Mouse (Mus musculus): ENCODE data around the gene Ptges2. TPM values are rescaled to one million over a fixed set of nuclear protein-coding genes. Genes with fewer than 3 reads are reported as not detected.
A peak's percentile ranks its signal among the peaks of the same experiment; 100 is the strongest.

Ptges2 gene
- total RNA-seq, 4 experiments from 2014 or later = 42.2 to 52.5 (median 51.1) TPM

DNA sequence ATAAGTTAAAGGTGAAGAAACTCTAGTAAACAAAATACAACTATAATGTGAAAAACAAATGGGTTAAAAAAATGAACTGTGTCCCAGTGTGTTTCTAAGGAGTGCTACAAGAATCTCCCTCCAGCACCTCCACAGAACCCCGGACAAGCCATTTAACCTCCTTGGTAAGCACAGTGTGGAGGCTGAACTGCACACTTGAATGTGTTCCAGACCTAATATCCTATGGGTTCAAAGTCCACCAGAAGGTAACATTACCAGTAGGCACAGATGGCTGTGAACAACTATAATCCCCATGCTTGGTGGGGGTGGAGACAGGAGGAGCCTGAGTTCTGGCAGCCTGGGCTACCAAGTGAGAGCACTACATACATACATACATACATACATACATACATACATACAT lies 44.9 kb downstream of the Ptges2 start:
- no peak for DNase-seq

DNA sequence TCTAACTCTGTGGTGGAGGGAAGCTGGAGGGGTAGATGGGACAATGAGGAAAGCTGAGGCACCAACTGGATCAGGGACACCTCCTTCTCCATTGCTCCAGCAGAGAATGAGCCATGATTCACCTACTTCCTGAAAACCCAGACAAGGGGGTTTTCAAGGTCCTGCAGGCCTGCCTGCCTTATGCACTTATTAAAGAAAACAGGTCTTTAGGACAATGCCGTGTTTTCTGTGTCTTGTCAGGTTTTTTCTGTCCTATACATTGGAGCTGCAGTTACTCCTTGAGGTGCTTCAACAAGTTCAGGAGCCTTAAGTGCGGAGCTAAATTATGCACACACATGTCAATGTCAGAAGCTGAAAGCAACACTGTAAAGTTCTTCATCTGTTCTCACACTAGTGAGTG lies 45.9 kb downstream of the Ptges2 start:
- no peak for DNase-seq

DNA sequence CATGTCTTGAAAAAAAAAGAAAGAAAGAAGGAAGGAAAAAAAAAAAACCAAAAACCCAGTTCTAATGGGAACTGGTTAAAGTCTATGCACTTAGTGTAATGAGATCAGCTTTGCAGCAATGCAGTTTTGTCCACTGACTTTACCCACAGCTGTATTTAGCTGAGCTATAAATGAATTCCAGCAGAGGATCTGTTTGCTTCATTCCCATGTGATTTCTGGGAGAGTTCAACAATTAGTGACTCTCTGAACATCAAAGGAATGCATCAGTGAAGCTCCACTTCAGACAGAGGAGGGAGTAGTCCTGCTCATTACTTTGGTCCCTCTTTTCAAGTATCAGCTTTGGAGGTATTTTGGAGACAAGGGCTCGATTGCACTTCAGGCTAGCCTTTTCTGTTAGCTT lies 49.8 kb downstream of the Ptges2 start:
- DNase-seq = no peak

DNA sequence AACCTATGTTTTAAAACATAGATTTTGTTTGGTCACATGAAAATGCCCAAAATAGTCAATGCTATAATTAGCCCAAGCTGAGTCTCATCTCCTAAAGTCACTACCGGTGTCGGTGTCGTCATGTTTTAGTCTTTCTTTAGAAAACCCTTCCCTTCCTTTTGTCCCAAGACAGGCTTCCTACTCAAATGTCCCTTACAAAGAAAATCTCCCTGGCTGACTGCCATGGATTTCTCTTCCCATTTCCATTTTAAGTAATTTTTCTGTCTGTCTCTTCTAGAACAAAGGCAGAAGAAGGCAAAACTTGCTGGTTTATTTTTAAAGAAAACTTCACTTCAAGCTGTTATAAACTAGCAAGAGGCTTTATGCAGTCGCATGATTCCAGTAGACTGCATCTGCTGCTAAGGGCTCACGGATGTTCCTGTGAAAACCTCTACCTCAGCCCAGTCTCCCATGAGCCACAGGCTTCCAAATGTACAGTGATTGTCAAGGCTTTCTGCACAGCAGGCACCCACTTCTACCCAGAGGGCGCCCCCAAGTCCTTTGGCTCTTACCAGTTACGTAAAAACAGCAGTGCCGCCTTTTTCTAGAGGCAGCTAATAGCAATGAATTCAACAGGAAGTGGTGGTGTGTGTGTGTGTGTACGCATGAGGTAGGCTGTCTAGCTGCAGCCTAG lies 51.7 kb downstream of the Ptges2 start:
- DNase-seq = no peak

DNA sequence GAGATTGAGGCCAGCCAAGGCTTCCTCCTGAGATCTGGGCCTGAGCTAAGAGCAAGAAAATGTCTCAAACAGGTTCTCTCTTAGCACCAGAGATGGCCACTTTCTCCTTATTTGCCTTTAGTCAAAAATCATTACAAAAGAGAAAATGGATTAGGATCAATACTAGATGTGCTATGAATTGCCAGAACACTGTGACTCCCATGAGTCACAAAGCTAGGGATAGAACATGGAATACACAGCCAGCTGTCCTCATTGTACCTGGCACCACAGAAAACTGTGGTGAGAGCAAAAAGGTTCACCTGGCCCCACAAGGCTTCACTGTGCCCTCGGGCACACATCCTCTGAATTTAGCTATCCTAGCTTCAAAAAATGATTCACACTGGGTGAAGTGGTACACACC lies 52.8 kb downstream of the Ptges2 start:
- no peak for DNase-seq

DNA sequence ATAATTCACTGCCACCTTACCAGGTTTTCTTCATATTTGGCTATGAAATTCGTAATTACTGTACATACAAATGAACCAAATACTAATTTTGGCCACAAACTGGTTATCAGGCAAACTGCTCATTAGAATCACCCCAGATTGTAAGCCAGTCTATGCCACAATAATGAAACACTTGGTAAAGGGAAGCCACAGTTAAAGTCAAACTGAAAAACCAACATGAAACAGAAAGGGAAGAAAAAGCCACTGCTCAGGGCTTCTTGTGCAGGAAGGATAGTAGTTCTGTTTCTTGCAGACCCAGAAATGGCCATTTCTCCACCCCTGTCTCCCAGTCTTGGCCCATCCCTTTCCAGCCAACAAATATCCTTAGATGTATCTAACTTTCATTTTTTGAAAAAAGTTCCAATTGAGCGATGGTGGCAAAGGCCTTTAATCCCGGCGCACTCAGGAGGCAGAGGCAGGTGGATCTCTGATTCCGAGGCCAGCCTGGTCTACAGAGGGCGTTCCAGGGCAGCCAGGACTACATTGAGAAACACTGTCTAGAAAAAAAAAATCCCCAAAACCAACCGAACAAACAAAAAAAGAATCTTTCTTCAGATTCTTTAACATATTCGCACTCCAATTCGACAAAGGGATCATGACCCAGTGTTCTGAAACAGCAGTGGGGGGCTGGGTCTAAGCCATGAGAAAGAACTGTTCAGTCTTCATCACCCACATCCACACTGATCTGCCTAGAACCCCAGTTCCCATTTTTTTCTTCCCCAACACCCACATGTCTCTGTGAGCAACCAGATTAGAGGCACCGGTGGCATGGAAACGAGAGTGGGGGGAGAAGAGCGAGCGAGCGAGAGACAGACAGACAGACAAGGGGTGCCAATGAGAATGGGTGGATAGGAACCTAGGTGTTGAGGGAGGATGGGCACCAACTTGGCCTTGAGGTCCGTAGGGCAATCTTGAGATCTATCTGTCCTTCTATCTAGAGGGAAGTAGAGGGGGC lies 54.4 kb downstream of the Ptges2 start, which contains the start of gene Naif1:
Naif1 (plus strand) TSS at position 697 of the 994 bp plus-strand sequence.
- no peak for DNase-seq

DNA sequence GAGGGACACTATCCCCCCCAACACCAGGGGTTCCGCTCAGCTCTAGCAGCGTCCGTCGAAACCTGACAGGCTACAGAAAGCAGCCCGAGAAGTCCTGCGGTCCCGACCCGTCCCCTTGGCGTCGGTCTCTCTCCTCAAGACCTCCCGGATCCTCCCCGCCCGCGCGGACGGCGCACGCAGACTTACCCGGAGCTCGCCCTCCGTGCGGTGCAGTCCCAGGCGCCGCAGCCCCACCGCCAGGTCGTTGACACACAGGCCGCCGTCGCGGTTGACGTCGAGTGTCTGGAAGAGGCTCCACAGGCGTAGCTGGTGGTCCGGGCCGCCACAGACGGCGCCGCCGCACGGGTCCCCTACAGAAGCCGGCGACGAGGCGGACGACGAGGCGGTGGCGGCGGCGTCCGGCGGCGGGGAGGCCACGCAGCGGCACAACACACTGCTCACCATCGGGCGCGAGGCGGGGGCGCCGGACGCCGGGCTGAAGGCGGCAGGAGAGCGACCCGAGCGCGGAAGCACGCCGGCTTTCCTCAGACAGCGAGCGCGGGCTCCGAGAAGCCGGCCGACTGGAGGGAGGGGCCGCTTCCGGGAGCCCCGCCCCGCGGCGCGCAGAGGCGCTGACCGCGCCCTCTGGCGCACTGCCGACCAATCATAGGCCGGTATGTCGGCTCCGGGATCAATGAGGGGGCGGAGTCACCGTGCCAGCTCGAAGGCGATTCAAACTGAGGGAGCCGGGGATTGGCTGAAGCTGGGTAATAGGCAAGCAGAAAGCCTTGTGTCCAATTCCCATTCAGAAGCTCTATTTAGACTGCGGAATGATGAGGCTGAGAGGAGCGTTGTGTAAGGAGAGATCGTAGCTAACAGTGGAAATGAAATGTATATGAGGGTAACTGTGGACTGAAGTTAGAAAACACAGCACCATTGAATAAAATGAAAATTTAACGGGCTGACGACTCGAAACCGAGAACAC lies 55.5 kb downstream of the Ptges2 start, which contains the start of gene Slc25a25:
Slc25a25 (minus strand) TSS at position 565 of the 964 bp plus-strand sequence.
- DNase-seq = peak; percentile 96

DNA sequence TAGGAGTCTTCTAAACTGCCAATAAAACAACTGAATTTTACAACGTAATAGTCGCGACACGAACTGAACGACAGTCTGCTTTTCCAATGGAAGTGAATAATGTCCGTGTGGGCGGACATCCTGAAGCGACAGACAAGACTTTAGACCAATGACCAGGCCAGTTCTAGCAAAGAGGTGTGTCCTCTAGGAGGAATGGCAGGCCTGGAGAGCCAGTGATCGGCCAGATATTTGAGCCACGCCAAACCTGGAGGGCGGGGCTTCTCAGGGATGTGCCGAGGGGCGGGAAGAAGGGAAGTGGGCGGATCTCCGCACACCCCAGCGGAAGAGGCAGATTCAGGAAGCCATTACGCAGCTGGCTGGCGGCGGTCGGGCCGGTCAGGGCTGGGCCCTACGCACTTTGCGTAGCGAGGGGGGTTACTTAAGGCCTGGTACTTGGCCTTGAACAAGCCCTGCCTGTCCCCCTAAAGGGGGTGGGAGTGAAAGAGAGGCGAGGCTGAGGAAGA lies 56.2 kb downstream of the Ptges2 start:
- peak; percentile 99 for DNase-seq

DNA sequence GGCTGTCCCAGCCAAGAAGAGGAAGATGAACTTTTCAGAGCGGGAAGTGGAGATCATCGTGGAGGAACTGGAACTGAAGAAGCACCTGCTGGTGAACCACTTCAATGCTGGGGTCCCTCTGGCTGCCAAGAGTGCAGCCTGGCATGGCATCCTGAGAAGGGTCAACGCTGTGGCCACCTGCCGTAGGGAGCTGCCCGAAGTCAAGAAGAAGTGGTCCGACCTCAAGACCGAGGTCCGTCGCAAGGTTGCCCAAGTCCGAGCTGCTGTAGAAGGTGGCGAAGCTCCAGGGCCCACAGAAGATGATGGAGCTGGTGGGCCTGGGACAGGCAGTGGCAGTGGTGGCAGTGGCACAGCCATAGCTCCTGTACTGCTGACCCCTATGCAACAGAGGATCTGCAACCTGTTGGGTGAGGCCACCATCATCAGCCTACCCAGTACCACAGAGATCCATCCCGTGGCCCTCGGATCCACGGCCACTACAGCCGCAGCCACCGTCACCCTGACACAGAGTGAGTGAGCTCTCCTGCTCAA lies 56.8 kb downstream of the Ptges2 start:
- peak; percentile 66 for DNase-seq

DNA sequence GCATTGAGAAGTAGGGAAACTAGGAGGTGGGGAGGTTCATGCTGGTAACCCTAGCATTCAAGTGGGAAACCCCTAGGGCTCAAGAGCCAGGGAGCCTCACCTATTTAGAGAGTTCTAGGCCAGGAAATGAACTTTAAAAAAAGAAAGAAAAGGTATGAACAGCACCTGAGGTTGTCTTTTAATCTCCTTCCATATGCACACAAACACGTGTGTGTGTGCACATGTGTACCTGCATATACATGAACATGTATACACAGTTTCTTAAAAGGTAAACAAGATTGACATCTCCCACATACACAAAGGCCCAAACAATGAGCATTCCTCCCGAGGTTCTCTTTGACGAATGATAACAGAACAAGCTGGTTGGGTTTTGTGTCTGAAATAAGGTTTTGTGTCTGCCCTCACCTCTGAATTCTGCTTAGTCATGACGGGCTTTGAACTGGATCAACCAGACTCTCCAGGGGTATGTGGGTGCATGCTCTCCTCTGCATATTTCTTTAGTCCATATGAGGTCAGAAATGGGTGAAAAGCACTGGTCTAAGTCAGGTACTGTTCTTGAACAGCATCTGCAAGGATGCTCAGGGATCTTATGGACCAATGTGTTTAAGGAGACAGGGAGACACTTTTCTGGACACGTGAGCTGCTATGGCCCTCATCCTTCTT lies 58.1 kb downstream of the Ptges2 start:
- DNase-seq = no peak

DNA sequence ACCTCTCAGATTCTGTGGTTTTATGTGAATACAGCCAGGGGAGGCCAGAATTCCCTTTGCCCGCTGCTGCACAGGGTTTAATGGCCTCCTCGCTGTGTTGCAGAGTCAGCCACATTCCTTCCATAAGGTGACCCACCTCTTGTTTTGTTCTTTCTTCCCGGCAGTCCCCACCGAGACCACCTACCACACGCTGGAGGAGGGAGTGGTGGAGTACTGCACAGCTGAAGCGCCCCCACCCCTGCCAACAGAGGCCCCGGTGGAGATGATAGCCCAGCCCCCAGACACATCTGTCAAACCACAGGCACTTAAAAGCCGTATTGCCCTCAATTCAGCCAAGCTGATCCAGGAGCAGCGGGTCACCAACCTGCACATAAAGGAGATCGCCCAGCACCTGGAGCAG lies 58.9 kb downstream of the Ptges2 start:
- no peak for DNase-seq

DNA sequence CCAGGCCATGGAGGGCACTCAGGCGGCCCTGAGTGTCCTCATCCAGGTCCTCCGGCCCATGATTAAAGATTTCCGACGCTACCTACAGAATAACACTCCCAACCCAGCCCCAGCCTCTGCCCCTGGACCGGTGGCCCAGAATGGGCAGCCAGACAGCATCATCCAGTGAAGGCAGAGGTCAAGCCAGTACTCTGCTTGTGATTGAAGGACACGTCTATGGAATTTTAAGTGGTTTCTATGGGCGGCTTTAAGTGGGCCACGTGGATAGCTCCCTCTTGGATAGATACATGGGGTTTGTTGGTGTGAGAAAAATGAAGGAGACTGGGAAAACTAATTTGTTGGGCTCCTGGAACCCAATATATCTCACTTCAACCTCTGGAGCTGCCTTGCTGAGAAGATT lies 59.4 kb downstream of the Ptges2 start:
- DNase-seq = no peak

Other genes starting within 250 kb of the Ptges2 start
- gene Prrc2b, start 244.8 kb upstream of the Ptges2 start, total RNA-seq (2022) = 100 to 1,000 TPM; 140 to 182 (median 166) TPM
- gene Pomt1, start 159.3 kb upstream of the Ptges2 start, total RNA-seq (2022) = 10 to 100 TPM; 33.1 to 46.2 (median 38.4) TPM
- 100 to 1,000 TPM; 114 to 126 (median 125) TPM for gene Uck1, start 135.7 kb upstream of the Ptges2 start, total RNA-seq (2022)
- 10 to 100 TPM; 68.4 to 97.0 (median 84.9) TPM for gene Golga2, start 108.5 kb upstream of the Ptges2 start, total RNA-seq (2022)
- 100 to 1,000 TPM; 263 to 285 (median 273) TPM for gene Swi5, start 107.8 kb upstream of the Ptges2 start, total RNA-seq (2022)
- 100 to 1,000 TPM in 1 of 4 experiments, 10 to 100 TPM in 3; 71.6 to 115 (median 85.4) TPM for gene Ciz1, start 43.6 kb upstream of the Ptges2 start, total RNA-seq (2022)
- 10 to 100 TPM; 23.2 to 50.0 (median 34.4) TPM for gene Dnm1, start 42.6 kb upstream of the Ptges2 start, total RNA-seq (2022)
- gene 1110008P14Rik, start 14.0 kb upstream of the Ptges2 start, total RNA-seq (2022) = 100 to 1,000 TPM; 120 to 179 (median 148) TPM
- 1 to 10 TPM in 2 of 4 experiments, under 1 TPM in 2; 0.32 to 3.7 (median 1.3) TPM for gene Lcn2, start 7.6 kb upstream of the Ptges2 start, total RNA-seq (2022)
- gene Naif1, start 54.6 kb downstream of the Ptges2 start, total RNA-seq (2022) = 1 to 10 TPM; 4.2 to 5.5 (median 5.0) TPM
- 10 to 100 TPM; 17.9 to 79.8 (median 27.3) TPM for gene Slc25a25, start 55.5 kb downstream of the Ptges2 start, total RNA-seq (2022)
- gene Fam102a, start 139.4 kb downstream of the Ptges2 start, total RNA-seq (2022) = 10 to 100 TPM; 39.5 to 50.2 (median 47.2) TPM
- 10 to 100 TPM; 57.1 to 68.1 (median 62.4) TPM for gene Dpm2, start 175.0 kb downstream of the Ptges2 start, total RNA-seq (2022)
- under 1 TPM in 1 of 4 experiments, not detected in 3; 0.46 TPM for gene Pip5kl1, start 178.9 kb downstream of the Ptges2 start, total RNA-seq (2022)
- gene 9430097D07Rik, start 179.8 kb downstream of the Ptges2 start, total RNA-seq (2022) = not detected
- gene St6galnac4, start 191.2 kb downstream of the Ptges2 start, total RNA-seq (2022) = 10 to 100 TPM in 3 of 4 experiments, 1 to 10 TPM in 1; 8.5 to 18.9 (median 13.8) TPM
- 10 to 100 TPM; 42.7 to 61.4 (median 51.8) TPM for gene St6galnac6, start 203.8 kb downstream of the Ptges2 start, total RNA-seq (2022)
- 10 to 100 TPM; 24.1 to 57.3 (median 40.1) TPM for gene Ak1, start 225.9 kb downstream of the Ptges2 start, total RNA-seq (2022)